Mouse (Mus musculus) frontal cortex, adult (tissue): ENCODE measurements around the gene Ctnna2.

Source experiments
- ATAC-seq: cut with Nextera tagmentation; 2 replicates; pipeline ENCODE4 v1.9.2; 2017; ENCODE audit warnings: mild to moderate bottlenecking, moderate library complexity, mixed read lengths; ENCODE audit not compliant: low TSS enrichment

The Ctnna2 gene

GRCm38 (mm10) chr6:77441051-77441450 is 538.4 kb downstream of the Ctnna2 start:
- ATAC-seq = no peak

- ATAC-seq = 0 out of 2 replicates have a peak, but pooled peaks have one; percentile 20
Measured at GRCm38 (mm10) chr6:77430381-77430780, 549.1 kb downstream of the Ctnna2 start.

- peak; percentile 36; the same call in 1 of the 2 replicates for ATAC-seq
Measured at GRCm38 (mm10) chr6:77425746-77426145, 553.8 kb downstream of the Ctnna2 start.

- no peak; the same call in 1 of the 2 replicates for ATAC-seq
Measured at GRCm38 (mm10) chr6:77424826-77425225, 554.7 kb downstream of the Ctnna2 start.

- no peak for ATAC-seq
Measured at GRCm38 (mm10) chr6:77421564-77422139, 557.8 kb downstream of the Ctnna2 start.

GRCm38 (mm10) chr6:77416999-77417398 is 562.5 kb downstream of the Ctnna2 start:
- ATAC-seq = no peak

DNA sequence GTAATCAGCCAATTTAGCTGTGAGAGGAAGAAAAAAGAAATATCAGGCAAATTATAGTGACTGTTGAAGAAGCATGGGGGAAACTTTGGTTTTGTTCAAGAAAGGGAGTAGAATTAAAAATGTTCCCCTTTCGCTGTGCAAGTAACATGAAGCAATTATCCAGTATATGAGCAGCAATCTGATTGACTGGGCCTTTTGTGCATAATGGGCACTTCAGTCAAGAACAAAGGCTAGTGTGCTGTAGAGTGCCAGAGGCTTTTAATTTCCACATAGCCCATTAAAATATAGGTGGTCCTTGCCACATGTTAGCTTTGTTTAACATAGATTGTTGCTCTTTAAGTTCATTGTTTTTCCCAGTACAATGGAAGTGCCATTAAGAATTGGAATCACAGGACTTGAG is 566.0 kb downstream of the Ctnna2 start:
- ATAC-seq = no peak

GRCm38 (mm10) chr6:77408481-77408880 is 571.0 kb downstream of the Ctnna2 start:
- peak; percentile 55 for ATAC-seq

DNA sequence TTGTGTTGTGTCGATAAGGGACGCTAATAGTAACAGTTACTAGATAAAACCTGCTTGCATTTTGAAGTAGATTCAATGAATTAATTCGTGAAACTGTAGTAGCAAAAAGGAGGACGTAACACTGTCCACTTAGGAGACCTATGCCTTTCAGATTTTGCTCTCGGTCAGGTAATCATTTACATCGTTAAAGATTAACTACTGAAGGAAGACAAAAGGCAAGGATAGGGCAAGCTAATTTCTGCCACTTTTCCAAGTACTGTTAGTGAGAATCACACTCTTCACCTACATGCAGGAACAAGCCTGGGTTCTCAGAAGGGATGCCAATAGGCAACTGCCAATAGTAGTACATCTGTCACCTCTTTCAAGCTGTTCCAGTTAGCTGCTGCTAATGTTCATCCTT is 578.7 kb downstream of the Ctnna2 start:
- ATAC-seq = peak; percentile 68

- ATAC-seq = no peak
Measured at GRCm38 (mm10) chr6:77391663-77392062, 587.8 kb downstream of the Ctnna2 start.

- peak; percentile 93 for ATAC-seq
Measured at GRCm38 (mm10) chr6:77381309-77381708, 598.2 kb downstream of the Ctnna2 start.

GRCm38 (mm10) chr6:77373132-77373531 is 606.4 kb downstream of the Ctnna2 start:
- peak; percentile 55; the same call in 1 of the 2 replicates for ATAC-seq

- no peak for ATAC-seq
Measured at GRCm38 (mm10) chr6:77371147-77371546, 608.4 kb downstream of the Ctnna2 start.

DNA sequence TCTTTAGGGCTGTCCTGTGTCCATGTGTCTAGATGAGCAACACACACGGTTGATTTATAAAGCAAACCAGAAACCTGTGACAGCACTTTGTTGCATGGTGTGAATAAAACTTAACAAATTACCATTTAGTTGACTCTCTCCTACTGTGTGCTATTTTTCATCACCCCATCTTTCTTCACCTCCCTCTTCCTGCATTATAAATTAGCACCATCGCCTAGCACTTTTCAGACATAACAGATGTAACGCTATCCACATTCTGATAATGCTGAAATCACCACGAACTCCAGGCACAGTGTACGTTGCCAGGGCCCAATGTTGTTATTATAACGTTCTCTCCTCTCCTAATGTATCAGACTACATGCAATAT is 621.0 kb downstream of the Ctnna2 start:
- peak; percentile 87 for ATAC-seq

DNA sequence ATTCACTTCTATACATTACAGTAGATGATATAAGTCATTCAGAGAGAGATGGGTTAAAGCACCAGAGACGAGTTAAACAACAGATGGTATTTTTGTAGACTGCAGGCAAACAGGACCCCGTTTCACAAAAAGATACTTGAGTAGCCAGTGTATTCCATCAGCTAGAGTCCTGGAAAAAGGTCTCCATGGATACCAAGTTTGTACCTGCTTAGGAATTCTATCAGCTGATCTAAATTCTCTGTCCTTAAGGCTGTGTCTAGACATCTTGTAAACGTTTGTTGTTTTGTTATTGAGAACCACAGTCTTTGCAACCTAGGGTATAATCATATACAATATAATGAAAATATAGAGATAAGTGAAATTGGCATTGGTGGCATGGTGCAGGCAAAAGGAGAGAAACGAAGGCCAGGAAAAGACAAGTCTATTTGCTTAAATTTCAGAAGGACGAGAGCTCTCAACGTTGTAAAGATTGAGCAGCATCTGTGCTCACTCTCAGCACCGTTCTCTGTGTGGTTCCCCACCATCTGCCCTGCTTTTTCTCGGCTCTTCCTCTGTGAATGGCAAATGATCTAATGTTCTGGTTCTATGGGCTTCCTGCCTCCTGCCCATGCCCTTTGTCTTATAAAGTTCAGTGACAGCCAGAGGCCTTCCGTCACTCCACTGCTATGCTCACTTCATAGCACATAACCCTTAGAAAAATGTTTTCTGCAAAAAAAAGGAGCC is 621.6 kb downstream of the Ctnna2 start:
- ATAC-seq = peak; percentile 95

DNA sequence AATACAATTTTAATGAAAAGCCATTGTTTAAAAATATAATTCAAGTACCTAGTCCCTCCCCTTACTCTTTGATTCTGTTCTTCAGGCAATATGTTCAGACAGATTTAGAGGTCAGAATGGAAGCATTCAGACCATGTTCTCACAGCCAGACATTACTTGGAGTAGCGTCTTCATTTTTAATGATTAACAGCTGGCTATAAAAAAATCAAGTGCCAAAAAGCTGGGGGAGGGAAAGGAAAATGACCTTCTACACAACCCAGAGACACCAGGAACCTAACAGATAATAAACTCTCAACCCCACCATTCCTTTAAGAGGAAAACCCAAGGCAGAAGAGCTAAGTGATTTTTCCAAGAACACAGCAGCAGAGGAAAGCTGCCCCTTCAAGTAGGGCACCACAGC is 624.7 kb downstream of the Ctnna2 start:
- ATAC-seq = no peak

DNA sequence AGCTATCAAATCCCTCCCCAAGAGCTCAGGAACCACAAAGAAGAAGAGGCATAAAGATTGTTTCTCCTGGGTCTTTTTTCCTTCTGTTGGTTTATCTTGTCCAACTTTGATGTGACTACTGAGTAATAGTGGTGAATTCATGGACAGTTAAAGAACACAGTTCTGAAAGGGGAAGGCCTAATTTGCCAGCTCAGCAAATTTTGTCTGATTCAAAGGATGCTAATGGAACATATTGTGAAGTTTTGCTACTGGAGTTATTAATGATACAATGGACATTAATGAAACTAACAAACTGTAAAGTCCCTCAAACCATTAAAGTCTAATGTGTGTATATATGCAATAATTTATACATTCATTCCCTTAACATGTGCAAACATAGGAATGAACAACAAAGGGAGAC is 635.7 kb downstream of the Ctnna2 start:
- ATAC-seq = no peak

DNA sequence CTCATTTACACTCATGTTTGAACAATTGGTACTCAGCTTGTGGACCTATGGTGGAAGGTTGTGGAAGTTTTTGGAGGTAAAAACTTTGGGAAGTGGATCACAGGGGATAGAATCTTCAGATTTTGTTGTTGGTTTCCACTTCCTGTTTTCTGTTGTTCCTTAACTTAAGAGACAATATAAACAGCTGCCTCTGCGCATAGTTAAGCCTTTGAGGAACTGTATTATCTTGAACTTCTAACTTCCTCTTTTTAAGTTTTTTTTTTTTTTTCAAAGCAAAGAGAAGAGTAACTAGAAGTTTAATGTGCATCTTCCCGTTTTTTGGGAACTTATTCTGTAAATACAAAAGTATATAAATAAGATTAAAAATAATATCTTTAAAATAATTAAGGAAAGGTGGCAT is 644.0 kb downstream of the Ctnna2 start:
- ATAC-seq = no peak

- peak; percentile 77 for ATAC-seq
Measured at GRCm38 (mm10) chr6:77324748-77325147, 654.8 kb downstream of the Ctnna2 start.

DNA sequence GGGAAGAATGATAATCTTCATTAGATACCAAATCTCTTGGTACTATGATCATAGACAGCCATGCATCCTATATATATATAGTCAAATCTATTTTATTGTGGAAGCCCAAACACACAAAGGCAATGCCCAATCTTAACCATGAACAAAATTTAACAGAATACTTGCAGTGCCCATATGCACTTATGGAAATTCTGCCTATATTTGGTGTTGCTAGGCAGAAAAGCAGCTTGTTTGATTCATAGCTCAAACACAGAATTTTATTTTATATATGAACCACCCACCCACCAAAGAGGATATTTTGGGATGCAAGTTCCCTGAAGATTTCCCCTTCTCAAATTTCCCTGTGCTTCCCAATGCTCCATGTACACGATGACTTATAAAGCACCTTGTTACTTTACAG is 655.2 kb downstream of the Ctnna2 start:
- peak; percentile 81 for ATAC-seq

- no peak for ATAC-seq
Measured at GRCm38 (mm10) chr6:77306796-77307195, 672.7 kb downstream of the Ctnna2 start.

DNA sequence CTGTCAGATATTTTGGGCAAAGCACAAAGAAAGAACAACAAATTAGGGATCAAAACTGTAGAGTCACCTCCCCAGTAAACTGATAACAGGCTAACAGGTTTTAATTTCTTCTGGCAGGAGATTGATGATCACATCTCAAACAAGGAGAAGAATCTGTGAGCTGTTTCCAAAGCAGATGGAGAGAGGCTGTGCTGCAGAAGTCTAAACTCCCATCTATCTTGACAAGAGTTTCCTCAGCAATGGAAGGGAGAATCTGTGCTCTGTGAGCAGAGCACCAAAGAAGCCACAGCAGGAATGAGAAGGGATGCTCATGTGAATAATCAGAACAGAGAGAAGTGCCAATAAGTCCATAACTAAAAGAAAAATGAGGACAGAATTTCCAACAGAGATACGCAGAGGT is 678.2 kb downstream of the Ctnna2 start:
- peak; percentile 74 for ATAC-seq

GRCm38 (mm10) chr6:77291415-77291814 is 688.1 kb downstream of the Ctnna2 start:
- 0 out of 2 replicates have a peak, but pooled peaks have one; percentile 24 for ATAC-seq

DNA sequence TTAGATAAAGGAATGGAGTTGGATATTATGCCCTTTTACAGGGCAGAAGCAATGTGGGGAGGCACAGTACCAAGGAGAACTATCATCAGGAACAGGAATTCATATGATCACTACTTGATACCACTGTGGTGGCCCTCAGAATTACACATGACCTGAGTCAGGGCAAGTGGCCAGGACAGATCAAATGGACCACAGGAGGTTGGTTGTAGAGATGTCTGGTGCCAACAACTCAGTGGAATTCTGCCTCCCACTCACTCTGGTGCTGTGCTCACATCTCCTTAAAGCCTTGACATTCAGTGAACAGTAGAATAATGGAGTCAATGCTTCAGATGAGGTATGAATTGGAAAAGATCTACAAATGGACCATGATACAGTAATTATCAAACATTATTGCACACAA is 691.1 kb downstream of the Ctnna2 start:
- ATAC-seq = no peak
